Mouse (Mus musculus): ENCODE data around the gene Pan2. TPM values are rescaled to one million over a fixed set of nuclear protein-coding genes. Genes with fewer than 3 reads are reported as not detected.
"Not testable (repeated sequence)": the region's sequence is repeated elsewhere in the genome, so short reads cannot be mapped to it uniquely, and the experiment has no call there.

Gene Pan2
- polyA plus RNA-seq, 1 experiment from 2014 or later, result 14.8 TPM

GRCm38 (mm10) chr10:128321641-128322040, 18.5 kb downstream of the Pan2 start:
- 43% methylated on average over 12 of the region's 12 CpGs for WGBS (ENCODE audit: insufficient replicate concordance)
- Histone ChIP-seq H3K4me1 (ENCODE audit: control insufficient read depth, low read depth, low read length) (peaks cover 15% of the 10 kb centered on the region), H3K4me3 (ENCODE audit: low read depth, low read length) (peak overlapping the region; percentile 90), H3K27ac (ENCODE audit: low read length) (0 out of 2 replicates have a peak overlapping the region, but pooled peaks have one; percentile 22), H3K27me3 (ENCODE audit: control insufficient read depth, insufficient read depth, low read depth, low read length) (no peaks in the 10 kb centered on the region), H3K9me3 (replicated peaks; ENCODE audit: control insufficient read depth, low read length) (no peaks in the 10 kb centered on the region), H3K36me3 (ENCODE audit: control insufficient read depth, insufficient read depth) (peaks cover 39% of the 10 kb centered on the region), H3K9ac (ENCODE audit: low read depth, low read length) (peak overlapping the region; percentile 44; the same call in 1 of the 2 replicates), H3K4me2 (ENCODE audit: low read depth, low read length) (peak overlapping the region; percentile 83)
- ATAC-seq (ENCODE audit: low read depth), result no peak

- H3K9ac ChIP-seq (ENCODE audit: low read depth, low read length), result peak within 1 kb of the TSS; percentile 93
- peaks cover 15% of the 10 kb centered on the region for H3K4me1 ChIP-seq (ENCODE audit: control insufficient read depth, low read depth, low read length)
- peak within 1 kb of the TSS; percentile 90 for H3K27ac ChIP-seq (ENCODE audit: low read length)
- ATAC-seq (ENCODE audit: low read depth), result peak; percentile 77
- no peaks in the 10 kb centered on the region for H3K27me3 ChIP-seq (ENCODE audit: control insufficient read depth, insufficient read depth, low read depth, low read length)
- peak within 1 kb of the TSS; percentile 90 for H3K4me3 ChIP-seq (ENCODE audit: low read depth, low read length)
- peak within 1 kb of the TSS; percentile 83 for H3K4me2 ChIP-seq (ENCODE audit: low read depth, low read length)
- peaks cover 43% of the 10 kb centered on the region for H3K36me3 ChIP-seq (ENCODE audit: control insufficient read depth, insufficient read depth)
- H3K9me3 ChIP-seq (replicated peaks; ENCODE audit: control insufficient read depth, low read length), result no peaks in the 10 kb centered on the region
- WGBS (ENCODE audit: insufficient replicate concordance), result under 1% methylated on average over 40 of the region's 40 CpGs
Observed at GRCm38 (mm10) chr10:128322141-128323108, 19.3 kb downstream of the Pan2 start, which contains the start of gene Cnpy2. TSS of gene Cnpy2 (plus strand) at chr10:128322459.

GRCm38 (mm10) chr10:128323516-128323915, 20.4 kb downstream of the Pan2 start:
- Histone ChIP-seq H3K27ac (ENCODE audit: low read length) (no peak overlapping the region), H3K36me3 (ENCODE audit: control insufficient read depth, insufficient read depth) (peaks cover 35% of the 10 kb centered on the region), H3K9me3 (replicated peaks; ENCODE audit: control insufficient read depth, low read length) (no peaks in the 10 kb centered on the region), H3K4me2 (ENCODE audit: low read depth, low read length) (peak overlapping the region; percentile 83), H3K27me3 (ENCODE audit: control insufficient read depth, insufficient read depth, low read depth, low read length) (no peaks in the 10 kb centered on the region), H3K4me3 (ENCODE audit: low read depth, low read length) (peak overlapping the region; percentile 90), H3K4me1 (ENCODE audit: control insufficient read depth, low read depth, low read length) (peaks cover 15% of the 10 kb centered on the region), H3K9ac (ENCODE audit: low read depth, low read length) (peak overlapping the region; percentile 93)
- no peak for ATAC-seq (ENCODE audit: low read depth)
- WGBS (ENCODE audit: insufficient replicate concordance), result 46% methylated on average over 8 of the region's 8 CpGs

- Histone ChIP-seq H3K9ac (ENCODE audit: low read depth, low read length) (no peak overlapping the region), H3K4me2 (ENCODE audit: low read depth, low read length) (no peak overlapping the region), H3K9me3 (replicated peaks; ENCODE audit: control insufficient read depth, low read length) (no peaks in the 10 kb centered on the region), H3K27ac (ENCODE audit: low read length) (no peak overlapping the region), H3K36me3 (ENCODE audit: control insufficient read depth, insufficient read depth) (peaks cover 17% of the 10 kb centered on the region), H3K4me3 (ENCODE audit: low read depth, low read length) (no peak overlapping the region), H3K27me3 (ENCODE audit: control insufficient read depth, insufficient read depth, low read depth, low read length) (no peaks in the 10 kb centered on the region), H3K4me1 (ENCODE audit: control insufficient read depth, low read depth, low read length) (peaks cover 12% of the 10 kb centered on the region)
- ATAC-seq (ENCODE audit: low read depth), result no peak
- WGBS (ENCODE audit: insufficient replicate concordance), result 88% methylated on average over 8 of the region's 8 CpGs
Observed at GRCm38 (mm10) chr10:128326825-128327224, 23.7 kb downstream of the Pan2 start.

GRCm38 (mm10) chr10:128327610-128328009, 24.5 kb downstream of the Pan2 start:
- no peak overlapping the region for H3K4me3 ChIP-seq (ENCODE audit: low read depth, low read length)
- H3K36me3 ChIP-seq (ENCODE audit: control insufficient read depth, insufficient read depth), result peaks cover 17% of the 10 kb centered on the region
- H3K27ac ChIP-seq (ENCODE audit: low read length), result no peak overlapping the region
- no peaks in the 10 kb centered on the region for H3K27me3 ChIP-seq (ENCODE audit: control insufficient read depth, insufficient read depth, low read depth, low read length)
- peaks cover 11% of the 10 kb centered on the region for H3K4me1 ChIP-seq (ENCODE audit: control insufficient read depth, low read depth, low read length)
- no peak overlapping the region for H3K9ac ChIP-seq (ENCODE audit: low read depth, low read length)
- no peak for ATAC-seq (ENCODE audit: low read depth)
- H3K9me3 ChIP-seq (replicated peaks; ENCODE audit: control insufficient read depth, low read length), result no peaks in the 10 kb centered on the region
- no peak overlapping the region for H3K4me2 ChIP-seq (ENCODE audit: low read depth, low read length)
- WGBS (ENCODE audit: insufficient replicate concordance), result 69% methylated on average over 10 of the region's 10 CpGs

- not testable (repeated sequence) for H3K27me3 ChIP-seq (ENCODE audit: control insufficient read depth, insufficient read depth, low read depth, low read length); ATAC-seq (ENCODE audit: low read depth); H3K4me2 ChIP-seq (ENCODE audit: low read depth, low read length); H3K36me3 ChIP-seq (ENCODE audit: control insufficient read depth, insufficient read depth); H3K9me3 ChIP-seq (replicated peaks; ENCODE audit: control insufficient read depth, low read length); H3K27ac ChIP-seq (ENCODE audit: low read length); H3K9ac ChIP-seq (ENCODE audit: low read depth, low read length); H3K4me3 ChIP-seq (ENCODE audit: low read depth, low read length)
- 61% methylated on average over 5 of the region's 6 CpGs for WGBS (ENCODE audit: insufficient replicate concordance)
- peaks cover 26% of the 10 kb centered on the region for H3K4me1 ChIP-seq (ENCODE audit: control insufficient read depth, low read depth, low read length)
Observed at GRCm38 (mm10) chr10:128332358-128333249, 29.5 kb downstream of the Pan2 start.

GRCm38 (mm10) chr10:128335582-128335981, 32.4 kb downstream of the Pan2 start:
- WGBS (ENCODE audit: insufficient replicate concordance), result 0% methylated on average over 4 of the region's 4 CpGs
- H3K36me3 ChIP-seq (ENCODE audit: control insufficient read depth, insufficient read depth), result no peaks in the 10 kb centered on the region
- H3K9ac ChIP-seq (ENCODE audit: low read depth, low read length), result peak overlapping the region; percentile 24
- peak overlapping the region; percentile 79 for H3K4me2 ChIP-seq (ENCODE audit: low read depth, low read length)
- H3K9me3 ChIP-seq (replicated peaks; ENCODE audit: control insufficient read depth, low read length), result no peaks in the 10 kb centered on the region
- no peak overlapping the region for H3K4me3 ChIP-seq (ENCODE audit: low read depth, low read length)
- H3K4me1 ChIP-seq (ENCODE audit: control insufficient read depth, low read depth, low read length), result peaks cover 45% of the 10 kb centered on the region
- peak overlapping the region; percentile 98 for H3K27ac ChIP-seq (ENCODE audit: low read length)
- H3K27me3 ChIP-seq (ENCODE audit: control insufficient read depth, insufficient read depth, low read depth, low read length), result no peaks in the 10 kb centered on the region
- no peak for ATAC-seq (ENCODE audit: low read depth)

GRCm38 (mm10) chr10:128336195-128336594, 33.1 kb downstream of the Pan2 start:
- peaks cover 47% of the 10 kb centered on the region for H3K4me1 ChIP-seq (ENCODE audit: control insufficient read depth, low read depth, low read length)
- H3K9ac ChIP-seq (ENCODE audit: low read depth, low read length), result peak overlapping the region; percentile 24; the same call in 1 of the 2 replicates
- H3K4me2 ChIP-seq (ENCODE audit: low read depth, low read length), result peak overlapping the region; percentile 79
- H3K4me3 ChIP-seq (ENCODE audit: low read depth, low read length), result peak overlapping the region; percentile 95; the same call in 1 of the 2 replicates
- no peaks in the 10 kb centered on the region for H3K27me3 ChIP-seq (ENCODE audit: control insufficient read depth, insufficient read depth, low read depth, low read length)
- H3K36me3 ChIP-seq (ENCODE audit: control insufficient read depth, insufficient read depth), result no peaks in the 10 kb centered on the region
- H3K27ac ChIP-seq (ENCODE audit: low read length), result peak overlapping the region; percentile 98
- no peaks in the 10 kb centered on the region for H3K9me3 ChIP-seq (replicated peaks; ENCODE audit: control insufficient read depth, low read length)
- ATAC-seq (ENCODE audit: low read depth), result no peak
- WGBS (ENCODE audit: insufficient replicate concordance), result 63% methylated on average over 3 of the region's 3 CpGs
